Mouse (Mus musculus) layer of hippocampus, adult 11-12 months (tissue): ENCODE results near the gene Cbfa2t2.
A peak's percentile ranks its signal among the peaks of the same experiment; 100 is the strongest.

Source experiments
- DNase-seq: peaks from one replicate; pipeline ENCODE4 v3.0.0; 2022; ENCODE audit warnings: low spot score

Gene Cbfa2t2

GRCm38 (mm10) chr2:154426188-154426904, 9.9 kb upstream of the Cbfa2t2 start:
- DNase-seq = no peak

- no peak for DNase-seq
Observed at GRCm38 (mm10) chr2:154426905-154427852, 9.1 kb upstream of the Cbfa2t2 start.

GRCm38 (mm10) chr2:154427853-154428360, 8.4 kb upstream of the Cbfa2t2 start:
- DNase-seq = no peak

GRCm38 (mm10) chr2:154430566-154430965, 5.7 kb upstream of the Cbfa2t2 start:
- DNase-seq = no peak

- DNase-seq = no peak
Observed at GRCm38 (mm10) chr2:154432696-154433095, 3.6 kb upstream of the Cbfa2t2 start.

GRCm38 (mm10) chr2:154433391-154433790, 2.9 kb upstream of the Cbfa2t2 start:
- peak; percentile 39 for DNase-seq

DNA sequence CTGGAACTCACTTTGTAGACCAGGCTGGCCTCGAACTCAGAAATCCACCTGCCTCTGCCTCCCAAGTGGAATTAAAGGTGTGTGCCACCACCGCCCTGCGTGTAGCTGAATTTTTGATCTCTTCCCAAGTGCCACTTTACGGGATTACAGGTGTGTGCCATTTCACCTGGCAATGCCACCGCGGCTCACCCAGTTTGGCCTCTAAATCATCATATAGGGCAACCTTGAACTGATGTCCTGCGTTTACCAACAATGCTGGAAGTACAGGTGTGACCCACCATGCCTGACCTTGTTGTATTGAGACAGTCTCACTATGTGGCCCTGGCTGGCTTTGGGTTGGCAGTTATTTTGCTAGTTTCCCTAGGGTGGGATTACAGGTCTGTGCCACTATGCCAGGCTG, 1.6 kb upstream of the Cbfa2t2 start:
- no peak for DNase-seq

DNA sequence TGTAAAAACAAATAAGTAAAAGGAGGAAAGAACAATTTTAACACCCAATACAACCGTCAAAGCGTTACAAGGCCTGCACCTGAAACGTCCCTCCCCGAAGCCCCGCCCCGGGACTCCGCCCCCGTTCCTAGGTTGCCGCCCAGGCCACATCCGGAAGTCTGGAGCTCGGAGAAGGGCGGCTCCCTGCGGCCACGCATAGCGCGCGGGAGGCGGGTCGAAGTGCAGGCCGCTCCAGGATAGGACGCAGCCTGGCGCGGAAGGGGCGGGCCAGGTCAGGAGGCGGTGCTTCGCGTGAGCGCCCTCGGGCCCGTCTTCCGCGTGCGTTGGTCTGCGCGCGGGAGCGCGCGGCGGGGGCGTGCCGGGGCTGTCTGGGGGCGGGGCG, 214 bp upstream of the Cbfa2t2 start:
- DNase-seq = peak; percentile 98

DNA sequence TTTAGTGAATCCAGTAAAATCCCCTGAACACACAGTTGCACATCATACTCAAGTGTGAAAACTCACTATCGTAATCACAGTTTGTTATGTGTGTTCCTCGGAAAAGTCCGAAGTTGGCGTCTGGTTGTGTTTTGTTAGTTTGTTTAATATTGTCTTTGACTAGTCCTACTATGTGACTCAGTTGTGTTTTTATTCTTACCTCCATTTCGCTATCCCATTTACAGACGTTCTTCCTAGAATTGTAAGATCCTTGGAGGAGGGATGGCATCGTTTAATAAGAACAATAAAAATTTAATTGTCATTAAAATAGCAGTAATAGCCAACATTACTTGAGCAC, 878 bp downstream of the Cbfa2t2 start:
- DNase-seq = no peak

- no peak for DNase-seq
Observed at GRCm38 (mm10) chr2:154440453-154440852, 4.2 kb downstream of the Cbfa2t2 start.

DNA sequence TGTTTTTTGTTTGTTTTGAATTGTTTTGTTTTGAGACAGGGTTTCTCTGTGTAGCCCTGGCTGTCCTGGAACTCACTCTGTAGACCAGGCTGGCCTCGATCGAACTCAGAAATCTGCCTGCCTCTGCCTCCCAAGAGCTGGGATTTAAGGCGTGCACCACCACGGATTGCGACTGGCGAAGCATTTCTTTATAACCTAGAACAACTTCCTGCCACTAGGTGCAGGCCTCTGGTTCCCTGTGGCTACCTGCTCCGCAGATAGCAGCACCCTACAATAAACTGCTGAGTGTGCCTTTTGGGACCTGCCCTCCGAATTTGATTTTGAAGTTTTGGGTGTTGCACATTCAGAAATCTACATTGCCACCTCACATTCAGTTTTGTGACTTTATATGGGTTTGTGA, 11.5 kb downstream of the Cbfa2t2 start:
- no peak for DNase-seq

GRCm38 (mm10) chr2:154448633-154449032, 12.4 kb downstream of the Cbfa2t2 start:
- no peak for DNase-seq

DNA sequence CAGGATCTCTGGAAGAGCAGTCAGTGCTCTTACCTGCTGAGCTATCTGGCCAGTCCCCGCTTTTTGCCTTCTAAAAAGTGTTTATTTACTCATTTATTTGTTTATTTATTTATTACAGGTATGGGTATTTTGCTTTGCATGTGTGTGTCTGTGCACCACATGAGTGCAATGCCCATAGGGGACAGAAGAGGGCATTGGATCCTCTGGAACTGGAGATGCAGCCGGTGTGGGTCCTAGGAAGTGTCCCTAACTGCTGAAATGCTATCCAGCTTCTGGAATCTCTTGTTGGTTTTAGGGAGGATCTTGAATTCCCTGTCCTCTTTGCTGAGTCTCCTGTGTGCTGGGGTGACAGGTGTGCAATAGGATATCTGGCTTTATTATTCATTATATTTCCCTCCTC, 16.7 kb downstream of the Cbfa2t2 start:
- DNase-seq = no peak

- no peak for DNase-seq
Observed at GRCm38 (mm10) chr2:154454099-154454498, 17.8 kb downstream of the Cbfa2t2 start.

GRCm38 (mm10) chr2:154454605-154455004, 18.3 kb downstream of the Cbfa2t2 start:
- peak; percentile 22 for DNase-seq

GRCm38 (mm10) chr2:154455776-154456175, 19.5 kb downstream of the Cbfa2t2 start:
- DNase-seq = peak; percentile 18

- no peak for DNase-seq
Observed at GRCm38 (mm10) chr2:154456621-154457020, 20.3 kb downstream of the Cbfa2t2 start.

GRCm38 (mm10) chr2:154459262-154459661, 23.0 kb downstream of the Cbfa2t2 start:
- no peak for DNase-seq

GRCm38 (mm10) chr2:154459851-154460250, 23.6 kb downstream of the Cbfa2t2 start:
- peak; percentile 69 for DNase-seq

GRCm38 (mm10) chr2:154463621-154464198, 27.4 kb downstream of the Cbfa2t2 start:
- DNase-seq = no peak

DNA sequence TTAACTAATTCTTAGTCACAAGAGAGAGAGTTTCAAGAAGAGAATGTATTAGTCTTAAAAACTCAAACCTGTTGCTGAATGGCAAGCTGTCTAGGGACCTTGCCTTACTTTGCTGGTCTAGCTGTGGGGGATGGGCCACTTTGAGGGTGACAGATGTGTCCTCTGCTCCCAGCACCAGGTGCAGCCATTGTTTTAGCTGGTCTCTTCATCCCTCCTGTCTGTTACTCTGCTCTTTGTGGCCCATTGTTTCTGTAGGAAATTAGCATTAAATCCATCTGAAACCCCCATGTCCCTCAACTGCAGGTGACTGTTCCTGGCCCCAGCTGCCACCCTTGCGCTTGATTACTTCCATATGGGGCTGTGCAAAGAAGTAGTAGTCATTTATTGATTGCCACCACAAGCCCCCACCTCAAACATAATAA, 29.6 kb downstream of the Cbfa2t2 start:
- DNase-seq = no peak

- no peak for DNase-seq
Observed at GRCm38 (mm10) chr2:154467139-154467538, 30.9 kb downstream of the Cbfa2t2 start.
